Mouse (Mus musculus) left cerebral cortex, postnatal 4 days (tissue): ENCODE measurements around the gene Fancl. TPM values are rescaled to one million over a fixed set of nuclear protein-coding genes. Genes with fewer than 3 reads are reported as not detected.
"Not testable (repeated sequence)": the region's sequence is repeated elsewhere in the genome, so short reads cannot be mapped to it uniquely, and the experiment has no call there.

Experiments
- DNase-seq: peaks from one replicate; pipeline ENCODE4 v3.0.0-alpha.2; 2022
- intact Hi-C: fragments of 180-260 bp; cut with DNase I; formaldehyde crosslinking; loops from one replicate; pipeline ENCODE4 v1.15.1; 2025
- total RNA-seq, 2 experiments: library from RNA; stranded (reverse); gene quantifications; 2 replicates each; pipeline ENCODE4 v1.2.3; 2021

The Fancl gene
- 10 to 100 TPM; 10.6 to 12.1 TPM for total RNA-seq

GRCm38 (mm10) chr11:26385971-26386370, at the start of gene Fancl:
Gene Fancl (plus strand): TSS chr11:26386135.
- intact Hi-C loops: no loop called here
- DNase-seq: no peak

GRCm38 (mm10) chr11:26336848-26337247, 49.1 kb upstream of the Fancl start:
- no peak for DNase-seq
- intact Hi-C loops: no loop called here

DNA sequence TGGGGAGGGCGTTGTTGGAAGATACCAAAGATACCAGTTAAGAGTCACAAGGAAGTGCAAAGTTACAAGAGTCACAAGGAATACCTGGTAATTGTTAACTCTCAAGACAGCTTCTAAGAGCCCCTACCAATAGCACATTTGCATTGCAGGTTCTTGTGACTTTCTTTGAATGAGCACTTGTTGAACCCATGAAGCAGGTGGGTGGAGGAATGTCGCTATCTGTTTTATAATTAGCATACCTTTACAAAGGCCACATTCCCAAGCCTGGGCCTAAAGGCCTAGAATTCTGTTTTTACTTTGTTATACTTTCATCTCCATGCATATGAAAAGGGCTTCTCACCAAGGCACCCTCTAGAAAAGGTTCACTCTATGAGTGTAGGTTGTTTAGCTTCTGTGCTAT, 15.8 kb upstream of the Fancl start:
- intact Hi-C loops, DNase-seq: not testable (repeated sequence)

- intact Hi-C loops, DNase-seq: not testable (repeated sequence)
These were observed 14.0 kb upstream of the Fancl start for GRCm38 (mm10) chr11:26371980-26372379.

GRCm38 (mm10) chr11:26374132-26374531, 11.8 kb upstream of the Fancl start:
- DNase-seq: no peak
- intact Hi-C loops: no loop called here

- intact Hi-C loops: no loop called here
- DNase-seq: no peak
These were observed 7.9 kb upstream of the Fancl start for GRCm38 (mm10) chr11:26378074-26378473.

- DNase-seq: no peak
- intact Hi-C loops: no loop called here
These were observed 4.4 kb upstream of the Fancl start for GRCm38 (mm10) chr11:26381499-26381898.

DNA sequence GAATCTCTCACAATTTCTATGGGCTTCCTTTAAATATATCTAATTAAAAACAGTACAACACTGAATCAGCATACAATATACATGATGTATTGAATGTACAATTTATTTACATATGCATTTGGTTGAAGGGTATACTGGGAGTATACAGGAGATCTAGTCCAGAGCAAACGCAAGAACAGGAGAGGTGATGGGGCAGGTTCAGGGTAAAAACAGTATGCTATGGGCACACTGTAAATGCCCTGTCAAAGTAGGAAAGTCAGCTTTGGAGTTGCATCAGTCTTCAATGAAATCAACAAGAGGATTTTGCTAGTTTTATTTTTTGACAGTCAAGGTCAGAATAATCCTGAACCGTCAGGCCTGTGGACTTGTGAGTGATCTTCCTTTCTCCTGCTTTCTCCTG, 743 bp downstream of the Fancl start:
- intact Hi-C loops: no loop called here
- DNase-seq: no peak

DNA sequence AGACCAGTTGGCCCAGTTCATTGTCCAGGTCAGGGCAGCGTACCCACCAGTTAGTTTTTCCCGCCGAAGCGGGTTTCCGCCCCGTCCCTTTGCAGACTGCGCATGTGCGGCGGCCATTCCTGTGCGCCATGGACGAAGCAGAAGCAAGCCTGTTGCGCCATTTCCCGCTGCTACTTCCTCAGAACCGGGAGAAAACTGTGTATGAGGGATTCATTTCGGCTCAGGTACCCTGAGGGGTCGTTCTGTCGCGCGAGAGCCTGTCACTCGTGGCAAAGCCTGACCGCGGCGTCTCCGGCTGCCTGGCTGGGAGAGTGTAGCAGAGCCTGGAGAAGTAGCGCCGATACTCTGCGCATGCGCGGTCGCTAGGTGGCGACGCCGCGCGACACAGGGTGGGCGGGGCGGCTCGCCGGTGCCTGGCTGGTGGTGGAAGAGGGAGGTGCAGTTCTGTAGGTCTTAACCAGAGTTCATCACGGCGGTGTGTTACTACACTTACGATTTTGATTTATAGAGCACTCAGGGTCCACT, 1.2 kb downstream of the Fancl start:
- intact Hi-C loops: no loop called here
- DNase-seq: peak; percentile 95

- intact Hi-C loops: no loop called here
- no peak for DNase-seq
These were observed 9.6 kb downstream of the Fancl start for GRCm38 (mm10) chr11:26395561-26395960.

DNA sequence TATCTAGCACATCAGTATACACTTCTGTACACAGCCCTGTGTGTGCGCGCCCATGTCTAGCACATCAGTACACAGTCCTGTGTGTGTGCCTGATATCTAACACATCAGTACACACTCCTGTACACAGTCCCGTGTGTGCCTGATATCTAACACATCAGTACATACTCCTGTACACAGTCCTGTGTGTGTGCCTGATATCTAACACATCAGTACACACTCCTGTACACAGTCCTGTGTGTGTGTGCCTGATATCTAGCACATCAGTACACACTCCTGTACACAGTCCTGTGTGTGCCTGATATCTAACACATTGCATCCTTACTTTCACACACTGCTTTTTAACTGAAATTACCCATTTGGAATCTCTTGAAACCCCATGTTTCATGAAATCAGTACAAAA, 27.0 kb downstream of the Fancl start:
- intact Hi-C loops: no loop called here
- DNase-seq: no peak

- intact Hi-C loops: no loop called here
- DNase-seq: no peak
These were observed 35.5 kb downstream of the Fancl start for GRCm38 (mm10) chr11:26421472-26421871.

- intact Hi-C loops: no loop called here
These were observed 48.3 kb downstream of the Fancl start for GRCm38 (mm10) chr11:26434229-26434628.

DNA sequence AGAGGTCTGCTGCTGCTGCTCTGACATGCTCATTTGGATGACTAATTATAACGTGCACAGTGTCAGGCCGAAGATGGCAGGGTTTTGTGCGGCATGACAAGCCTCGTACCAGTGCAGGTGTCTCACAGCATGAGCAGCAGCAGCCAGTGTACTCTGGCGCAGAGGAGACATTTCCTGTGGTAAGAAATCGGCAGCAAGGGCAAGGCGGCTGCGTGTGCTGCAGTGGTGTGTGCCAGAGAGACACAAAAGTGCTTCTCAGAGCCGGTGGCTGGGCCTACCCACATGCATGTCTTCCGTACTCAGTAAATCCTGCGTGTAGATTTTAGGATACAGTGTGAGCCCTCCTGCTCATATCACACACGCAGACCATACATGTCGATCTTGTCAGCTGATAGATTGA, 51.9 kb downstream of the Fancl start:
- intact Hi-C loops: no loop called here
- peak; percentile 27 for DNase-seq

More at GRCm38 (mm10) chr11:26434229-26434628, 48.3 kb downstream of the Fancl start:
- no peak for DNase-seq

DNA sequence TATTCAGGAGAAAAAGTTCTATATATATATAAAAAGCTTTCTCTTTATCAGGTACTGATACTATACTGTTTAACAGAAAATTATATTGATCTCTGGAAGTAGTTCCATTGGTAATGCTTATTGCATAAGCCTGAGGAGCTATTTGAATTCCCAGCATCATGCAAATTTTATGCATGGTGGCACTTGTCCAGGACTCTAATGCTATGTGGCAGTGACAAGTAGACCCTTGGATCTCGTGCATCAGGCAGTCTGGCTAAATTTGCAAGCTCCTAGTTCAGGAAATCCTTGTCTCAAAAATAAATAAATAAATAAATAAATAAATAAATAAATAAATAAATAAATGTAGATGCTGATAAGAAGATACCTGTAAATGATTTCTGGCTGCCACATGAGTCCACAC, 55.2 kb downstream of the Fancl start:
- intact Hi-C loops: no loop called here
- DNase-seq: peak; percentile 3

- intact Hi-C loops: no loop called here
- DNase-seq: no peak
These were observed 58.4 kb downstream of the Fancl start for GRCm38 (mm10) chr11:26444374-26444773.

DNA sequence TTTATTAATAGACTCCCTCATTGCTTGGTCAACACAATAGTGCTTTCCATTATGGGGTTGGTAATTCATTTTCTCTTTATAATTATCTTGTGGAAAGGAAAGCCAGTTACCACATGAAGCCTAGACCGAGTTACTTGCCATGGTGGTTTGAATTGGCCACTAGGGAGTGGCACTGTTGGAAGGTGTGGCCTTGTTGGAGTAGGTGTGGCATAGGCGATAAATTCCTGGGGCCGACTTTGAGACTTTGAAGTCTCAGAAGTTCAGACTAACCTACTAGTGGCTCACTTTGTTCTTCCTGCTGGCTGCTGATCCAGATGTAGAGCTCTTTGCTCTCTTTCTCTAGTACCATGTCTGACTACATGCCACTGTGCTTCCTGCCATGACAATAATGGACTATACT, 63.9 kb downstream of the Fancl start:
- DNase-seq: no peak
- intact Hi-C loops: no loop called here

DNA sequence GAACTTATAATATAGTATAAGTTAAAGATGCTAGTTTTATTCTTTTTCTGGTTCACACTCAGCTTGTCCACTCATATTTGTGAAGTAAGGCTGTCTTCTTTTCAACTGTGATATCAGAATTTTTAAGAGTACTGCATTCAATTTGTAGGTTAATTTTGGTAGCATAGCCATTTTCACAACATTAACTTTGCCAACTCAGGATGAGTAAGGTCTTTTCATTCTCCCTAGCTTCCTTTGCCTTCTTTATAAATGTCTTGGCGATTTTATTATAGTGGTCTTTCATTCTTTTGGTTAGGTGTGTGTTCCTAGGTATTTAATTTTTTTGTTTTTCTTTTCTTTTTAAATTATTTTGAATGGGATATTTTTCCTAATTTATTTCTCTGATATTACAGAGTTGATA, 64.7 kb downstream of the Fancl start:
- no peak for DNase-seq
- intact Hi-C loops: no loop called here

DNA sequence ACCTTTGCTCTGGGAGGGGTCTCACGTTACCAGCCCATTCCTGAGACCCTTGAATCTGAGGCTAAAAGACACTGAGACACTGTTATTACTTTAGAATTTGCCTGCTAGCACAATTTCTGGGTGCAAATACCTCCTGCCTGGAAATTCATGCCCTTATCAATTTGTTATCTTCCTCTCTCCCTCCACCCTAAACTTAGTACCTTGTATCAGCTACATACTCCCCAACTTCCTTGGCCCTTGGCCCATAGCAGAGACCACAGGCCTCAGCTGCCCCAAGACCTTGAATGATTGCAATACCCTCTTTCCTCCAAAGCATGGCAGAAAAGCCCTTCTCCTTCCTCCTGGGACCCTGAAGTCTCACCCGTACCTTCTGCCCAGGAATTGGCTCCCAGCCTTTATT, 65.3 kb downstream of the Fancl start:
- no peak for DNase-seq
- intact Hi-C loops: no loop called here

GRCm38 (mm10) chr11:26452693-26453092, 66.8 kb downstream of the Fancl start:
- DNase-seq: no peak
- intact Hi-C loops: no loop called here

DNA sequence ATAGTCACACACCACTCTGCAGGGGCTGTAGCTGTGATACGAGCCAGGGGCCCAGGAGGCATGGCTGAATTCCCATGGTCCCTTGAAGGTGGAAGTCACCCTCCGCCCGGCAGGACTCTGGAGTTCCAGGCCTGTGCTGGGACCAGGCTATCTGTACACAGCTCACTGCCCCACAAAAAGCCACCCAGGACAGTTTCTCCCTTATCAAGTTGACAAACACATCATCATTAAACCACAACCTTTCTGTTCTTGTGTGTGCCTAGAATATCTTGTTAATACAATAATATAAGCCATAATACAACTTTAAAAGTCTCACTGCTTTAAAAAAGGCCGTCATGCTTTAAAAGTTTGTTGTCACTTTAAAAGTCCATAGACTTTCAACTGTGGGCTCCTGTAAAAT, 68.1 kb downstream of the Fancl start:
- intact Hi-C loops: no loop called here
- DNase-seq: no peak

DNA sequence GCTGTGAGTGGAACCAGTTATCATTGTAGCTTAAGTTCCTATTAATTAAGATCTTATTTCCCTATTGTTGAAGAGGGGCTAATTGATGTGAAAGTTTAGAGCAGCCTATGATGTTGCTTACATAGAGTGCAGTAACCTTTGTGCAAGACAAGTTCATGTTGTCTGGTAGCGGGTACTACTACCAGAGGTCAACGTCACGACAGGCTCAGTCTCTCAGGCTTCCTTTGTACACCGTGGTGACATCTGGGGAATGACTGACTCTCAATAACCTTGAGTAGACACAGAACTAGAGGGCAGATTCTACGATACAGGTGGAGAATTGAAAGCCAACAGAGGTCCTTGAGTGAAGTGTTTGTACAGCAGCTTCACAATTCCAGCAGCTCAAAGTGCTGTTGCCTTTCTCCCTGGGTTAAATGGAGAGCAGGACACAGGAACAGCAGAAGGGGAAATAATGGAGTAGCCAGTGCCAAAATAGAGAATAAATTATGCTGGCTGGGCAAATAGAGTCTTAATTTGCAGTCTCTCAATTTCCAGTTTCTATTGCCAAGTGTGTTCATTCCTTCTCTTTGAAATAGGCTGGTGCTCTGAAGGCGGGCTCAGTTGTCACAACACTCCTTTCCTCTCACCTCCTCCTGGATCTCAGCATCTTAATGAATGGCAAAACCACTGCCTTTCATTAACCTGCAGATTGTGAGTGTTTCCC, 91.3 kb downstream of the Fancl start:
- intact Hi-C loops: no loop called here
- no peak for DNase-seq
